Mouse (Mus musculus) thymus, adult 2 months (tissue): ENCODE measurements at regions not wholly inside any gene's neighbourhood (a gene's known extent, or its start where the extent isn't known, plus 50 kb on each side); places are given as distances from the start of the nearest gene placed in this dataset.
"Not testable (repeated sequence)": the region's sequence is repeated elsewhere in the genome, so short reads cannot be mapped to it uniquely, and the experiment has no call there.

Source experiments
- DNase-seq: peaks from one replicate; pipeline ENCODE4 v3.0.0; 2021
- H3K27ac ChIP-seq: fragments of 200-500 bp; 2 replicates; pipeline ENCODE4 v1.5.1; 2012; ENCODE audit warnings: low read length, control low read depth; ENCODE audit not compliant: control insufficient read depth, insufficient read depth
- H3K27me3 ChIP-seq: fragments of 200-500 bp; 2 replicates; pipeline ENCODE4 v1.6.1; 2012; ENCODE audit warnings: mild to moderate bottlenecking, low read length, moderate library complexity, mixed read lengths; ENCODE audit not compliant: control insufficient read depth, insufficient read depth
- H3K36me3 ChIP-seq: fragments of 200-500 bp; 2 replicates; pipeline ENCODE4 v1.6.1; 2012; ENCODE audit warnings: mild to moderate bottlenecking, low read length, moderate library complexity; ENCODE audit not compliant: control insufficient read depth, insufficient read depth
- H3K4me1 ChIP-seq: fragments of 200-500 bp; replicated peaks from 2 replicates; pipeline ENCODE4 v1.6.1; 2012; ENCODE audit warnings: low read length; ENCODE audit not compliant: control insufficient read depth, insufficient read depth
- H3K4me3 ChIP-seq: fragments of 200-500 bp; 2 replicates; pipeline ENCODE4 v1.5.1; 2012; ENCODE audit warnings: mild to moderate bottlenecking, low read length, control low read depth, moderate library complexity; ENCODE audit not compliant: control insufficient read depth, insufficient read depth
- CTCF ChIP-seq: fragments of 200-500 bp; IDR thresholded peaks from 2 replicates; pipeline ENCODE4 v1.5.1; 2012; ENCODE audit warnings: mild to moderate bottlenecking, control low read depth, low read length, moderate library complexity, borderline replicate concordance; ENCODE audit not compliant: control insufficient read depth, poor library complexity, insufficient read depth; ENCODE audit errors: extremely low read depth
- POLR2A ChIP-seq: fragments of 200-500 bp; IDR thresholded peaks from 2 replicates; pipeline ENCODE4 v1.6.1; 2012; ENCODE audit warnings: mild to moderate bottlenecking, low read length, control low read depth, moderate library complexity; ENCODE audit not compliant: control insufficient read depth, poor library complexity, insufficient read depth; ENCODE audit errors: extremely low read depth
- WGBS: fragments of 180-500 bp; shearing (Covaris S2); methylation state at CpG from one replicate; pipeline ENCODE4 v1.1.7; 2018; 5-methylcytosine and 5-hydroxymethylcytosine counted together

GRCm38 (mm10) chr15:60301939-60302338, 285.5 kb upstream of the 4933412E24Rik start:
- TF ChIP-seq CTCF (no peak), POLR2A (no peak)
- no peaks in the 10 kb centered on the region for H3K4me1 ChIP-seq
- WGBS: 88% methylated on average over 4 of the region's 4 CpGs
- no peaks in the 10 kb centered on the region for H3K27me3 ChIP-seq
- no peak overlapping the region for H3K4me3 ChIP-seq
- H3K27ac ChIP-seq: no peak overlapping the region
- DNase-seq: no peak
- no peaks in the 10 kb centered on the region for H3K36me3 ChIP-seq

DNA sequence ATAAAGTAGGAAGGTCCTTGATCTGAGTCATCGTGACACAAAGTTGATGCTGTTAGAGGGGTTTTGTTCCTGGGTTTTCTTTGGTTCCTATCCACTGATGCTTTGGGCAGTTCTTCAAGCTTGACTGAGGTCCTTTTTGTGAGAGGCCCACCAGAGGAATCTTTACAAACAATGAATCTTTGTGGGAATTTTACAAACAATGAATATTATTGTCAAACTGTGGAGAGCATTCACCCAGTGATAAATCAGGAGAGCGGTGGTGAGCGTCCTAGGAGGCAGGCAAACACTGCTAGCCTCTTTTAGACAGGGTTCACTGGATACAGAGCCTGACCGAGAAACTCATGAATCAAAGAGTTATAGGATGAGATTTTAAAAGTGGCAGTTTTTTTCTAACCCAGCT, 268.9 kb upstream of the 4933412E24Rik start:
- Histone ChIP-seq H3K27me3 (no peaks in the 10 kb centered on the region), H3K4me1 (no peaks in the 10 kb centered on the region), H3K4me3 (no peak overlapping the region), H3K27ac (no peak overlapping the region), H3K36me3 (no peaks in the 10 kb centered on the region)
- WGBS: 91% methylated on average over 4 of the region's 4 CpGs
- TF ChIP-seq CTCF (no peak), POLR2A (no peak)
- DNase-seq: no peak

GRCm38 (mm10) chr15:60280378-60280777, 264.0 kb upstream of the 4933412E24Rik start:
- Histone ChIP-seq H3K4me1 (no peaks in the 10 kb centered on the region), H3K27ac (no peak overlapping the region), H3K27me3 (no peaks in the 10 kb centered on the region), H3K4me3 (no peak overlapping the region), H3K36me3 (no peaks in the 10 kb centered on the region)
- WGBS: 91% methylated on average over 2 of the region's 2 CpGs
- TF ChIP-seq CTCF (no peak), POLR2A (no peak)
- DNase-seq: no peak

GRCm38 (mm10) chr15:60253661-60254060, 237.2 kb upstream of the 4933412E24Rik start:
- not testable (repeated sequence) for H3K27me3 ChIP-seq, H3K4me1 ChIP-seq, H3K36me3 ChIP-seq, H3K27ac ChIP-seq, H3K4me3 ChIP-seq, DNase-seq

DNA sequence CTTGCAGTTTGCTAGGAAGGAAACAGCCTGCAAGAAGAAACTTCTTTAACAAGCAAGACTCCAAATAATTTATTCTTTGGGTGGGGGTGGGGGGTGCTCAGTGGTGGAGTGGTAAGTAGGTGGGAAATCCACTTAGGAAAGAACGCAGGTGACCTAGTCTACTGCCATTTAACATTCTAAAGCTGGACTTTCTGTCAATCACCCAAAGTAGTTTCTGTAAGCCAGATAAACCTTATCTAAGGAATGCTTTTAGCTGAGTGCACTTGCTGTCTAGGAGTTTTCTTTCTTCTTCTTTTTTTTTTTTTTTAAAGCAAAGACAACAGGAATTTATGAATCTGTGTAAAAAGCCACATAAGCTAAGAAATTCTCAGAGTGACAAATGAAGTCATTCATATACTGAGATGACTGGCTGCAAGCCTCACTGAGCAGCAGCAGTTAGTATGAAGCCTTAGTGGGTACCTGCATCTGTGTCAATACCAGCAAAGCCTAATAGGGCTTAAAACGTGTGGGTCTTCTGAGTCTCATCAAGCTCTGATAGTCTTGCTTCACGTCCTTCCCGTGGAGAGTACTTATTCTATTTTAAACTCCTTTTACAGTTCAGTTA, 210.0 kb upstream of the 4933412E24Rik start:
- 85% methylated on average over 4 of the region's 4 CpGs for WGBS
- no peak overlapping the region for H3K4me3 ChIP-seq

GRCm38 (mm10) chr15:60195070-60195469, 178.7 kb upstream of the 4933412E24Rik start:
- DNase-seq: peak; percentile 5
- Histone ChIP-seq H3K27ac (no peak overlapping the region), H3K4me1 (no peaks in the 10 kb centered on the region), H3K4me3 (no peak overlapping the region), H3K27me3 (no peaks in the 10 kb centered on the region), H3K36me3 (no peaks in the 10 kb centered on the region)
- TF ChIP-seq CTCF (no peak), POLR2A (no peak)

More for the DNA sequence above, 210.0 kb upstream of the 4933412E24Rik start:
- no peak for TF ChIP-seq CTCF
- TF ChIP-seq POLR2A: no peak
- H3K27ac ChIP-seq: no peak overlapping the region
- no peaks in the 10 kb centered on the region for H3K27me3 ChIP-seq
- DNase-seq: no peak
- H3K4me1 ChIP-seq: no peaks in the 10 kb centered on the region
- no peaks in the 10 kb centered on the region for H3K36me3 ChIP-seq

GRCm38 (mm10) chr15:60193157-60193556, 176.7 kb upstream of the 4933412E24Rik start:
- TF ChIP-seq CTCF (no peak), POLR2A (no peak)
- Histone ChIP-seq H3K27me3 (no peaks in the 10 kb centered on the region), H3K36me3 (no peaks in the 10 kb centered on the region), H3K4me1 (no peaks in the 10 kb centered on the region), H3K4me3 (no peak overlapping the region), H3K27ac (no peak overlapping the region)
- DNase-seq: no peak
- 93% methylated on average over 3 of the region's 3 CpGs for WGBS
